Mouse (Mus musculus) heart, embryonic 16.5 days (tissue): Measurements from ENCODE around the gene Tmem39b. TPM values are rescaled to one million over a fixed set of nuclear protein-coding genes. Genes with fewer than 3 reads are reported as not detected.

Experiments used
- ATAC-seq: fragments of 200-750 bp; cut with Nextera tagmentation; replicated peaks from 2 replicates; pipeline ENCODE4 v1.8.0; 2017; ENCODE audit warnings: moderate number of reproducible peaks; ENCODE audit not compliant: insufficient read depth, low FRiP score; ENCODE audit errors: extremely low read depth
- H3K27ac ChIP-seq: fragments of 300-500 bp; sonication (generic); 2 replicates; pipeline ENCODE4 v1.5.1; 2014; ENCODE audit warnings: mild to moderate bottlenecking, low read length, control low read depth, moderate library complexity
- H3K27me3 ChIP-seq: fragments of 300-500 bp; sonication (generic); 2 replicates; pipeline ENCODE4 v1.6.1; 2014; ENCODE audit warnings: low read length, mixed read lengths; ENCODE audit not compliant: control insufficient read depth, insufficient read depth
- H3K36me3 ChIP-seq: fragments of 300-500 bp; sonication (generic); 2 replicates; pipeline ENCODE4 v1.6.1; 2014; ENCODE audit not compliant: control insufficient read depth, insufficient read depth
- H3K4me1 ChIP-seq: fragments of 300-500 bp; sonication (generic); 2 replicates; pipeline ENCODE4 v1.6.1; 2014; ENCODE audit warnings: low read length, mixed read lengths; ENCODE audit not compliant: control insufficient read depth, insufficient read depth
- H3K4me2 ChIP-seq: fragments of 300-500 bp; sonication (generic); 2 replicates; pipeline ENCODE4 v1.6.1; 2014; ENCODE audit warnings: low read depth, mild to moderate bottlenecking, control low read depth, low read length
- H3K4me3 ChIP-seq: fragments of 300-500 bp; sonication (generic); 2 replicates; pipeline ENCODE4 v1.5.1; 2014; ENCODE audit warnings: mild to moderate bottlenecking, control low read depth, low read length
- H3K9ac ChIP-seq: fragments of 300-500 bp; sonication (generic); 2 replicates; pipeline ENCODE4 v1.6.1; 2014; ENCODE audit warnings: low read length, control low read depth
- H3K9me3 ChIP-seq: fragments of 300-500 bp; sonication (generic); replicated peaks from 2 replicates; pipeline ENCODE4 v1.6.1; 2016; ENCODE audit warnings: low read length; ENCODE audit not compliant: control insufficient read depth
- WGBS: fragments of 180-500 bp; shearing (Covaris S2); extraction: QIAGEN DNeasy Blood & Tissue Kit; methylation state at CpG from one replicate; pipeline ENCODE4 v1.1.7; 2014; 5-methylcytosine and 5-hydroxymethylcytosine counted together
- polyA plus RNA-seq: library from polyadenylated mRNA; unstranded; fragments of >200 nt; fragmentation: Nextera tagmentation; extraction: Ambion mirVana; gene quantifications from 2 replicates; pipeline ENCODE4 v1.2.1, GENCODE M21; 2015

Gene Tmem39b
- polyA plus RNA-seq, 1 experiment from 2014 or later: 6.6 TPM

- Histone ChIP-seq H3K27ac (peak overlapping the region; percentile 92), H3K36me3 (peaks cover 7% of the 10 kb centered on the region; the same call in 1 of the 2 replicates), H3K9me3 (no peaks in the 10 kb centered on the region), H3K4me1 (peaks cover 10% of the 10 kb centered on the region), H3K4me3 (peak overlapping the region; percentile 96), H3K27me3 (no peaks in the 10 kb centered on the region), H3K9ac (peak overlapping the region; percentile 99), H3K4me2 (peak overlapping the region; percentile 83)
- 5% methylated on average over 12 of the region's 12 CpGs for WGBS
- peak; percentile 57 for ATAC-seq
These were observed 25.1 kb downstream of the Tmem39b start for GRCm38 (mm10) chr4:129671491-129672082.

GRCm38 (mm10) chr4:129662255-129662813, 34.3 kb downstream of the Tmem39b start:
- no peaks in the 10 kb centered on the region for H3K9me3 ChIP-seq
- no peak overlapping the region for H3K9ac ChIP-seq
- H3K27ac ChIP-seq: no peak overlapping the region
- 78% methylated on average over 3 of the region's 3 CpGs for WGBS
- no peaks in the 10 kb centered on the region for H3K27me3 ChIP-seq
- H3K4me3 ChIP-seq: no peak overlapping the region
- no peaks in the 10 kb centered on the region; the same call in 1 of the 2 replicates for H3K4me1 ChIP-seq
- H3K36me3 ChIP-seq: peaks cover 27% of the 10 kb centered on the region
- no peak overlapping the region for H3K4me2 ChIP-seq
- ATAC-seq: no peak

- Histone ChIP-seq H3K36me3 (peaks cover 25% of the 10 kb centered on the region), H3K9me3 (no peaks in the 10 kb centered on the region), H3K4me3 (no peak overlapping the region), H3K27me3 (no peaks in the 10 kb centered on the region), H3K4me1 (no peaks in the 10 kb centered on the region; the same call in 1 of the 2 replicates), H3K27ac (no peak overlapping the region), H3K9ac (no peak overlapping the region), H3K4me2 (no peak overlapping the region)
- 90% methylated on average over 3 of the region's 3 CpGs for WGBS
- ATAC-seq: no peak
These were observed 35.1 kb downstream of the Tmem39b start for GRCm38 (mm10) chr4:129661584-129661983.

GRCm38 (mm10) chr4:129654770-129655169, 41.9 kb downstream of the Tmem39b start:
- Histone ChIP-seq H3K36me3 (peaks cover 68% of the 10 kb centered on the region), H3K4me1 (no peaks in the 10 kb centered on the region), H3K27me3 (no peaks in the 10 kb centered on the region), H3K9me3 (no peaks in the 10 kb centered on the region), H3K4me3 (no peak overlapping the region), H3K9ac (no peak overlapping the region), H3K4me2 (no peak overlapping the region), H3K27ac (no peak overlapping the region)
- WGBS: 91% methylated on average over 14 of the region's 14 CpGs
- ATAC-seq: no peak

- Histone ChIP-seq H3K9me3 (no peaks in the 10 kb centered on the region), H3K27ac (no peak overlapping the region), H3K4me3 (no peak overlapping the region), H3K27me3 (no peaks in the 10 kb centered on the region), H3K4me2 (no peak overlapping the region), H3K9ac (no peak overlapping the region), H3K4me1 (no peaks in the 10 kb centered on the region), H3K36me3 (peaks cover 82% of the 10 kb centered on the region)
- no peak for ATAC-seq
- WGBS: 95% methylated on average over 8 of the region's 8 CpGs
These were observed 46.3 kb downstream of the Tmem39b start for GRCm38 (mm10) chr4:129650359-129650758.

GRCm38 (mm10) chr4:129648656-129649055, 48.0 kb downstream of the Tmem39b start:
- H3K4me3 ChIP-seq: no peak overlapping the region
- H3K9me3 ChIP-seq: no peaks in the 10 kb centered on the region
- no peak overlapping the region for H3K27ac ChIP-seq
- ATAC-seq: no peak
- H3K36me3 ChIP-seq: peaks cover 70% of the 10 kb centered on the region
- H3K27me3 ChIP-seq: no peaks in the 10 kb centered on the region
- no peak overlapping the region for H3K9ac ChIP-seq
- no peak overlapping the region for H3K4me2 ChIP-seq
- no peaks in the 10 kb centered on the region for H3K4me1 ChIP-seq
- WGBS: 72% methylated on average over 1 of the region's 1 CpGs

- Histone ChIP-seq H3K9me3 (no peaks in the 10 kb centered on the region), H3K4me1 (0 out of 2 replicates have a peak, but pooled peaks cover 3% of the 10 kb centered on the region), H3K9ac (no peak overlapping the region), H3K4me2 (no peak overlapping the region), H3K4me3 (no peak overlapping the region), H3K27ac (no peak overlapping the region), H3K36me3 (peaks cover 48% of the 10 kb centered on the region), H3K27me3 (no peaks in the 10 kb centered on the region)
- ATAC-seq: no peak
- 82% methylated on average over 6 of the region's 6 CpGs for WGBS
These were observed 51.4 kb downstream of the Tmem39b start for GRCm38 (mm10) chr4:129645204-129645603.

GRCm38 (mm10) chr4:129641756-129642155, 54.9 kb downstream of the Tmem39b start:
- Histone ChIP-seq H3K9me3 (no peaks in the 10 kb centered on the region), H3K4me2 (peak overlapping the region; percentile 36; the same call in 1 of the 2 replicates), H3K9ac (peak overlapping the region; percentile 42), H3K4me1 (peaks cover 23% of the 10 kb centered on the region), H3K27ac (no peak overlapping the region), H3K27me3 (no peaks in the 10 kb centered on the region), H3K36me3 (peaks cover 39% of the 10 kb centered on the region), H3K4me3 (no peak overlapping the region)
- WGBS: 58% methylated on average over 5 of the region's 5 CpGs
- no peak for ATAC-seq

- peak within 1 kb of the TSS; percentile 98 for H3K27ac ChIP-seq
- H3K4me3 ChIP-seq: peak within 1 kb of the TSS; percentile 60
- under 1% methylated on average over 60 of the region's 60 CpGs for WGBS
- peaks cover 23% of the 10 kb centered on the region for H3K4me1 ChIP-seq
- peak within 1 kb of the TSS; percentile 76 for H3K4me2 ChIP-seq
- peaks cover 42% of the 10 kb centered on the region for H3K36me3 ChIP-seq
- no peaks in the 10 kb centered on the region for H3K27me3 ChIP-seq
- no peaks in the 10 kb centered on the region for H3K9me3 ChIP-seq
- peak within 1 kb of the TSS; percentile 85 for H3K9ac ChIP-seq
- ATAC-seq: peak; percentile 94
These were observed 55.8 kb downstream of the Tmem39b start, which contains the start of gene Txlna for GRCm38 (mm10) chr4:129640638-129641467. Gene Txlna, minus strand, starts transcription at chr4:129641065.
